Mouse (Mus musculus): ENCODE measurements around the gene Gpr19. TPM values are rescaled to one million over a fixed set of nuclear protein-coding genes. Genes with fewer than 3 reads are reported as not detected.

Gpr19 gene
- polyA plus RNA-seq (2014; fragmentation: Nextera tagmentation; extraction: Ambion mirVana), result 35.9 and 37.3 TPM in 2 replicates

- no peaks in the 10 kb centered on the region for H3K9me3 ChIP-seq (ENCODE audit: control insufficient read depth, low read length)
- H3K4me2 ChIP-seq (ENCODE audit: low read depth, low read length), result peak within 1 kb of the TSS; percentile 50
- H3K27ac ChIP-seq (ENCODE audit: low read depth, low read length), result peak within 1 kb of the TSS; percentile 99
- no peaks in the 10 kb centered on the region for H3K36me3 ChIP-seq (ENCODE audit: control insufficient read depth, insufficient read depth, low read length)
- H3K27me3 ChIP-seq (ENCODE audit: control insufficient read depth, insufficient read depth, low read length), result no peaks in the 10 kb centered on the region
- peaks cover 6% of the 10 kb centered on the region; the same call in 1 of the 2 replicates for H3K4me1 ChIP-seq (ENCODE audit: control insufficient read depth, insufficient read depth, low read length)
- H3K9ac ChIP-seq (replicated peaks; ENCODE audit: low read depth, low read length), result peak within 1 kb of the TSS; percentile 80
- under 1% methylated on average over 51 of the region's 51 CpGs for WGBS
- peak within 1 kb of the TSS; percentile 42 for H3K4me3 ChIP-seq (ENCODE audit: low read depth, low read length)
- ATAC-seq (ENCODE audit: low read depth), result peak; percentile 93
Measured at GRCm38 (mm10) chr6:134898095-134898965, at the start of gene Gpr19. Gpr19 (minus strand) TSS chr6:134898578.

- Histone ChIP-seq H3K36me3 (ENCODE audit: control insufficient read depth, insufficient read depth, low read length) (no peaks in the 10 kb centered on the region), H3K9ac (replicated peaks; ENCODE audit: low read depth, low read length) (no peak overlapping the region), H3K4me3 (ENCODE audit: low read depth, low read length) (no peak overlapping the region), H3K9me3 (ENCODE audit: control insufficient read depth, low read length) (no peaks in the 10 kb centered on the region), H3K27me3 (ENCODE audit: control insufficient read depth, insufficient read depth, low read length) (no peaks in the 10 kb centered on the region), H3K4me2 (ENCODE audit: low read depth, low read length) (no peak overlapping the region), H3K27ac (ENCODE audit: low read depth, low read length) (no peak overlapping the region), H3K4me1 (ENCODE audit: control insufficient read depth, insufficient read depth, low read length) (no peaks in the 10 kb centered on the region)
- ATAC-seq (ENCODE audit: low read depth), result no peak
- 47% methylated on average over 13 of the region's 13 CpGs for WGBS
Measured at GRCm38 (mm10) chr6:134947311-134948087, 49.1 kb upstream of the Gpr19 start.

GRCm38 (mm10) chr6:134946858-134947257 is 48.5 kb upstream of the Gpr19 start:
- H3K27me3 ChIP-seq (ENCODE audit: control insufficient read depth, insufficient read depth, low read length), result no peaks in the 10 kb centered on the region
- 91% methylated on average over 9 of the region's 9 CpGs for WGBS
- H3K27ac ChIP-seq (ENCODE audit: low read depth, low read length), result no peak overlapping the region
- no peak overlapping the region for H3K4me2 ChIP-seq (ENCODE audit: low read depth, low read length)
- no peak overlapping the region for H3K4me3 ChIP-seq (ENCODE audit: low read depth, low read length)
- no peaks in the 10 kb centered on the region for H3K36me3 ChIP-seq (ENCODE audit: control insufficient read depth, insufficient read depth, low read length)
- no peak overlapping the region for H3K9ac ChIP-seq (replicated peaks; ENCODE audit: low read depth, low read length)
- no peaks in the 10 kb centered on the region for H3K9me3 ChIP-seq (ENCODE audit: control insufficient read depth, low read length)
- H3K4me1 ChIP-seq (ENCODE audit: control insufficient read depth, insufficient read depth, low read length), result no peaks in the 10 kb centered on the region
- ATAC-seq (ENCODE audit: low read depth), result no peak

GRCm38 (mm10) chr6:134946054-134946453 is 47.7 kb upstream of the Gpr19 start:
- WGBS, result 78% methylated on average over 6 of the region's 6 CpGs
- no peak overlapping the region for H3K9ac ChIP-seq (replicated peaks; ENCODE audit: low read depth, low read length)
- no peak overlapping the region for H3K27ac ChIP-seq (ENCODE audit: low read depth, low read length)
- no peaks in the 10 kb centered on the region for H3K27me3 ChIP-seq (ENCODE audit: control insufficient read depth, insufficient read depth, low read length)
- no peaks in the 10 kb centered on the region for H3K36me3 ChIP-seq (ENCODE audit: control insufficient read depth, insufficient read depth, low read length)
- H3K4me1 ChIP-seq (ENCODE audit: control insufficient read depth, insufficient read depth, low read length), result no peaks in the 10 kb centered on the region
- no peaks in the 10 kb centered on the region for H3K9me3 ChIP-seq (ENCODE audit: control insufficient read depth, low read length)
- H3K4me3 ChIP-seq (ENCODE audit: low read depth, low read length), result no peak overlapping the region
- ATAC-seq (ENCODE audit: low read depth), result no peak
- no peak overlapping the region for H3K4me2 ChIP-seq (ENCODE audit: low read depth, low read length)

GRCm38 (mm10) chr6:134943759-134944407 is 45.5 kb upstream of the Gpr19 start:
- Histone ChIP-seq H3K27ac (ENCODE audit: low read depth, low read length) (no peak overlapping the region), H3K4me3 (ENCODE audit: low read depth, low read length) (no peak overlapping the region), H3K9ac (replicated peaks; ENCODE audit: low read depth, low read length) (no peak overlapping the region), H3K4me2 (ENCODE audit: low read depth, low read length) (no peak overlapping the region), H3K36me3 (ENCODE audit: control insufficient read depth, insufficient read depth, low read length) (no peaks in the 10 kb centered on the region), H3K9me3 (ENCODE audit: control insufficient read depth, low read length) (no peaks in the 10 kb centered on the region), H3K27me3 (ENCODE audit: control insufficient read depth, insufficient read depth, low read length) (no peaks in the 10 kb centered on the region), H3K4me1 (ENCODE audit: control insufficient read depth, insufficient read depth, low read length) (no peaks in the 10 kb centered on the region)
- no peak for ATAC-seq (ENCODE audit: low read depth)
- 73% methylated on average over 13 of the region's 13 CpGs for WGBS

- 88% methylated on average over 4 of the region's 4 CpGs for WGBS
- Histone ChIP-seq H3K4me2 (ENCODE audit: low read depth, low read length) (no peak overlapping the region), H3K9ac (replicated peaks; ENCODE audit: low read depth, low read length) (no peak overlapping the region), H3K4me1 (ENCODE audit: control insufficient read depth, insufficient read depth, low read length) (no peaks in the 10 kb centered on the region), H3K4me3 (ENCODE audit: low read depth, low read length) (no peak overlapping the region), H3K27ac (ENCODE audit: low read depth, low read length) (no peak overlapping the region), H3K36me3 (ENCODE audit: control insufficient read depth, insufficient read depth, low read length) (no peaks in the 10 kb centered on the region), H3K9me3 (ENCODE audit: control insufficient read depth, low read length) (no peaks in the 10 kb centered on the region), H3K27me3 (ENCODE audit: control insufficient read depth, insufficient read depth, low read length) (no peaks in the 10 kb centered on the region)
- no peak for ATAC-seq (ENCODE audit: low read depth)
Measured at GRCm38 (mm10) chr6:134939781-134940180, 41.4 kb upstream of the Gpr19 start.

GRCm38 (mm10) chr6:134934305-134934704 is 35.9 kb upstream of the Gpr19 start:
- Histone ChIP-seq H3K27ac (ENCODE audit: low read depth, low read length) (no peak overlapping the region), H3K4me3 (ENCODE audit: low read depth, low read length) (no peak overlapping the region), H3K4me2 (ENCODE audit: low read depth, low read length) (no peak overlapping the region), H3K27me3 (ENCODE audit: control insufficient read depth, insufficient read depth, low read length) (no peaks in the 10 kb centered on the region), H3K9ac (replicated peaks; ENCODE audit: low read depth, low read length) (no peak overlapping the region), H3K36me3 (ENCODE audit: control insufficient read depth, insufficient read depth, low read length) (no peaks in the 10 kb centered on the region), H3K4me1 (ENCODE audit: control insufficient read depth, insufficient read depth, low read length) (no peaks in the 10 kb centered on the region), H3K9me3 (ENCODE audit: control insufficient read depth, low read length) (no peaks in the 10 kb centered on the region)
- 91% methylated on average over 5 of the region's 5 CpGs for WGBS
- no peak for ATAC-seq (ENCODE audit: low read depth)

- H3K36me3 ChIP-seq (ENCODE audit: control insufficient read depth, insufficient read depth, low read length), result no peaks in the 10 kb centered on the region
- H3K27ac ChIP-seq (ENCODE audit: low read depth, low read length), result no peak overlapping the region
- no peaks in the 10 kb centered on the region for H3K27me3 ChIP-seq (ENCODE audit: control insufficient read depth, insufficient read depth, low read length)
- H3K9me3 ChIP-seq (ENCODE audit: control insufficient read depth, low read length), result no peaks in the 10 kb centered on the region
- ATAC-seq (ENCODE audit: low read depth), result no peak
- no peak overlapping the region for H3K9ac ChIP-seq (replicated peaks; ENCODE audit: low read depth, low read length)
- H3K4me3 ChIP-seq (ENCODE audit: low read depth, low read length), result no peak overlapping the region
- no peaks in the 10 kb centered on the region for H3K4me1 ChIP-seq (ENCODE audit: control insufficient read depth, insufficient read depth, low read length)
- no peak overlapping the region for H3K4me2 ChIP-seq (ENCODE audit: low read depth, low read length)
- WGBS, result 92% methylated on average over 2 of the region's 2 CpGs
Measured at GRCm38 (mm10) chr6:134933207-134933558, 34.8 kb upstream of the Gpr19 start.

All from neural tube, embryonic 14.5 days (tissue).